Mouse (Mus musculus) liver, embryonic 14.5 days (tissue): ENCODE measurements around the gene Dclre1b. TPM values are rescaled to one million over a fixed set of nuclear protein-coding genes. Genes with fewer than 3 reads are reported as not detected.

ENCODE experiments used
- ATAC-seq: fragments of 200-750 bp; cut with Nextera tagmentation; 2 replicates; pipeline ENCODE4 v1.8.0; 2017; ENCODE audit warnings: moderate number of reproducible peaks, mild to moderate bottlenecking, moderate library complexity; ENCODE audit not compliant: insufficient read depth
- DNase-seq, 3 experiments: peaks; one replicate each; pipeline ENCODE4 v3.0.0-alpha.2; 2012 to 2013; ENCODE audit warnings: low read depth in 3 of 3, low spot score in 3 of 3
- H3K27ac ChIP-seq: fragments of 300-500 bp; sonication (generic); 2 replicates; pipeline ENCODE4 v1.5.1; 2014; ENCODE audit warnings: moderate library complexity, mild to moderate bottlenecking, control low read depth, inconsistent platforms
- H3K27me3 ChIP-seq: fragments of 300-500 bp; sonication (generic); 2 replicates; pipeline ENCODE4 v1.6.1; 2014; ENCODE audit warnings: mild to moderate bottlenecking, low read length, moderate library complexity; ENCODE audit not compliant: control insufficient read depth, insufficient read depth
- H3K36me3 ChIP-seq: fragments of 300-500 bp; sonication (generic); replicated peaks from 2 replicates; pipeline ENCODE4 v1.6.1; 2014; ENCODE audit warnings: low read depth; ENCODE audit not compliant: control insufficient read depth, insufficient read depth
- H3K4me1 ChIP-seq, 2 experiments: fragments of 200-500 bp in 1 of 2; fragments of 300-500 bp in 1 of 2; sonication (generic) in 1 of 2; replicated peaks; 2 replicates each; pipeline ENCODE4 v1.6.1; 2012 to 2014; ENCODE audit warnings: antibody characterized with exemption in 1 of 2, inconsistent platforms in 1 of 2, low read length in 1 of 2; ENCODE audit not compliant: control insufficient read depth in 2 of 2, insufficient read depth in 2 of 2
- H3K4me2 ChIP-seq: fragments of 300-500 bp; sonication (generic); 2 replicates; pipeline ENCODE4 v1.6.1; 2014; ENCODE audit warnings: low read depth, mild to moderate bottlenecking, control low read depth, moderate library complexity
- H3K4me3 ChIP-seq, 2 experiments: fragments of 200-500 bp in 1 of 2; fragments of 300-500 bp in 1 of 2; sonication (generic) in 1 of 2; 2 replicates each; pipeline ENCODE4 v1.5.1; 2012 to 2014; ENCODE audit warnings: low read depth in 2 of 2, low read length in 2 of 2, mild to moderate bottlenecking in 2 of 2, control low read depth in 1 of 2, inconsistent platforms in 1 of 2, moderate library complexity in 1 of 2; ENCODE audit not compliant: insufficient read depth in 1 of 2
- H3K9ac ChIP-seq: fragments of 300-500 bp; sonication (generic); replicated peaks from 2 replicates; pipeline ENCODE4 v1.6.1; 2014; ENCODE audit warnings: mild to moderate bottlenecking, control low read depth, moderate library complexity
- H3K9me3 ChIP-seq: fragments of 300-500 bp; sonication (generic); 2 replicates; pipeline ENCODE4 v1.6.1; 2016; ENCODE audit warnings: low read length, mixed read lengths; ENCODE audit not compliant: control insufficient read depth
- CTCF ChIP-seq: IDR thresholded peaks from 2 replicates; pipeline ENCODE4 v1.5.1; 2016; ENCODE audit warnings: antibody characterized with exemption, low read depth, control low read depth
- EP300 ChIP-seq: IDR thresholded peaks from 2 replicates; pipeline ENCODE4 v1.6.1; 2016; ENCODE audit warnings: antibody characterized with exemption, low read depth
- WGBS: fragments of 180-500 bp; shearing (Covaris S2); extraction: QIAGEN DNeasy Blood & Tissue Kit; methylation state at CpG from one replicate; pipeline ENCODE4 v1.1.7; 2014; ENCODE audit not compliant: insufficient replicate concordance; 5-methylcytosine and 5-hydroxymethylcytosine counted together
- polyA plus RNA-seq, 2 experiments: library from polyadenylated mRNA; depleted of rRNA in 1 of 2; stranded (reverse) in 1 of 2; unstranded in 1 of 2; fragments of >200 nt; fragmentation: Nextera tagmentation in 1 of 2; extraction: Ambion mirVana in 1 of 2; gene quantifications; 2 replicates each; pipeline versions ENCODE4 v1.2.1 to v1.2.3; 2012 to 2014

Gene Dclre1b
- polyA plus RNA-seq, 2 experiments = 9.7 to 27.4 TPM

DNA sequence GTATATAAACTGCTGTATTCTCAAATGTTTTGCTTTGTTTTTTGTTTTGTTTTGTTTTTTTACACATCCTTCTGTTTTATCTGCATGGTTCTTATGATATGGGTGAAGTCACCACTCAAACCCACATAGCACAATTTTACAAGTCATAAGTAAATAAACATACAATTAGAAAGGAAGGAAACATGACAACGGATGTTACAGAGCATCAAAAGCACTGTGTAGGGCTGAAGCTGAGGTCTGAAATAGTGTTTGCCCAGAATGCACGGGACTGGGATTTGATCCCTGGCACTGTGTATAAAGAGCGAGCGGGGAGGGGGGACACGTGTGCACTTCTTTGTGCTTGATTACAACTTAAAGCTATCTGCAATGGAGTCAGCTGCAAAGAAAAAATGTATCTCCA, 28.5 kb downstream of the Dclre1b start:
- ATAC-seq = no peak
- TF ChIP-seq CTCF (no peak), EP300 (no peak)
- whole genome bisulfite sequencing = 75% methylated on average over 5 of the region's 5 CpGs

DNA sequence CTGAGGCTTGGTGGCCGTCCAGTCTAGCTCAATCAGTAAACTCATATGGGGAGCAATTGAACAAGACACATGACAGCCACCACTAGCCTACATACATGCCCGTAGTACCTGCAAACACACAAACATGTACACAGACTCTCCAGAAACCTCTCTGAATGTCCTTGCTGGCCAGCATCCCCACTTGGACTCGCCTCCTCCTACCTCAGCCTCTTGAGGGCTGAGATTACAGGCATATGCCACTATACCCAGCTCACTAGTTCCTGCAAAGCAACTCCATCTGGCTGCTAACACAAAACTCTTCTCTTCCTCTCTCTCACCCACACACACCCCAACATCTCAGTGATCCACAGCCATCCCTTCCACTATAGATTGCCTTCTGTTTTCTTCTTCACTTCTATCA, 29.0 kb downstream of the Dclre1b start:
- Histone ChIP-seq H3K27me3 (no peaks in the 10 kb centered on the region), H3K36me3 (peaks cover 33% of the 10 kb centered on the region), H3K9ac (no peak overlapping the region), H3K4me1 (peaks cover 10 to 24% of the 10 kb centered on the region in 2 experiments), H3K27ac (no peak overlapping the region), H3K9me3 (no peaks in the 10 kb centered on the region), H3K4me3 (no peak overlapping the region), H3K4me2 (no peak overlapping the region)
- ATAC-seq (no peak), DNase-seq (no peak)
- WGBS = 75% methylated on average over 3 of the region's 3 CpGs
- TF ChIP-seq EP300 = no peak
- no peak for TF ChIP-seq CTCF

More for the DNA sequence above, 28.5 kb downstream of the Dclre1b start:
- H3K27me3 ChIP-seq = no peaks in the 10 kb centered on the region
- H3K4me3 ChIP-seq = no peak overlapping the region
- H3K4me1 ChIP-seq = peaks cover 10 to 24% of the 10 kb centered on the region in 2 experiments
- DNase-seq = no peak
- no peak overlapping the region for H3K27ac ChIP-seq
- H3K9me3 ChIP-seq = no peaks in the 10 kb centered on the region
- H3K36me3 ChIP-seq = peaks cover 28% of the 10 kb centered on the region
- no peak overlapping the region for H3K4me2 ChIP-seq
- no peak overlapping the region for H3K9ac ChIP-seq

GRCm38 (mm10) chr3:103779183-103779582, 30.1 kb downstream of the Dclre1b start:
- Histone ChIP-seq H3K9me3 (no peaks in the 10 kb centered on the region), H3K4me1 (peaks cover 5 to 21% of the 10 kb centered on the region in 2 experiments), H3K27ac (no peak overlapping the region), H3K4me2 (no peak overlapping the region), H3K4me3 (no peak overlapping the region), H3K27me3 (no peaks in the 10 kb centered on the region), H3K9ac (no peak overlapping the region), H3K36me3 (peaks cover 41% of the 10 kb centered on the region)
- DNase-seq (no peak), ATAC-seq (no peak)
- 49% methylated on average over 7 of the region's 7 CpGs for WGBS
- no peak for TF ChIP-seq EP300
- TF ChIP-seq CTCF = no peak

- no peak for DNase-seq
- peaks cover 5 to 16% of the 10 kb centered on the region in 2 experiments for H3K4me1 ChIP-seq
- 67% methylated on average over 6 of the region's 6 CpGs for WGBS
- no peak for TF ChIP-seq CTCF
- TF ChIP-seq EP300 = no peak
- no peak for ATAC-seq
- H3K27ac ChIP-seq = no peak overlapping the region
- peaks cover 46% of the 10 kb centered on the region for H3K36me3 ChIP-seq
- no peaks in the 10 kb centered on the region for H3K27me3 ChIP-seq
- H3K9ac ChIP-seq = no peak overlapping the region
- H3K4me3 ChIP-seq = no peak overlapping the region
- H3K4me2 ChIP-seq = no peak overlapping the region
- H3K9me3 ChIP-seq = no peaks in the 10 kb centered on the region
These were observed 30.6 kb downstream of the Dclre1b start for GRCm38 (mm10) chr3:103778660-103779059.

DNA sequence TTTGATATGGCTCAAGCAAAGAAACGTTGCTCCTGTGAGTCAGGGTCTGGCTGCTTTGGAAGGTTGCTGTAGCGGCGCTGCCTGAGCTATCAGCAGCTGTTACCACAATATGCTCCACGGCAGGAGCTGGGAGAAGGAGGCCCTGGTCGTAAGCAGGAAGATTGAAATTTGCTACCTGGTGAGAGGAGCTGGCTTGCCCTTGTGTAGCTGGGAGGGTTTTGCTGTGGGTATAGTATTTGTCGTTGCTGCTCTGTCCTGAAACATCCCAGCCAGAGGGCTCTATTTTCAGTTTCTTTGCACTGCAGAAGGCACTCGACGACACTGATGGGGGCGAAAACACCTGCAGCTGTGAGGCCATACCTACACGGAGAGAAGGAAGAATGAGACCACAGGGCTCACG, 31.3 kb downstream of the Dclre1b start:
- H3K4me2 ChIP-seq = no peak overlapping the region
- H3K9ac ChIP-seq = no peak overlapping the region
- ATAC-seq (no peak), DNase-seq (no peak)
- H3K27ac ChIP-seq = no peak overlapping the region
- peaks cover 2 to 11% of the 10 kb centered on the region in 2 experiments for H3K4me1 ChIP-seq
- no peak for TF ChIP-seq CTCF
- TF ChIP-seq EP300 = no peak
- WGBS = 80% methylated on average over 11 of the region's 11 CpGs
- H3K36me3 ChIP-seq = peaks cover 51% of the 10 kb centered on the region
- no peaks in the 10 kb centered on the region for H3K27me3 ChIP-seq
- no peaks in the 10 kb centered on the region for H3K9me3 ChIP-seq
- no peak overlapping the region for H3K4me3 ChIP-seq
